Mouse (Mus musculus): Measurements from ENCODE around the gene Wdfy3. TPM values are rescaled to one million over a fixed set of nuclear protein-coding genes. Genes with fewer than 3 reads are reported as not detected.

Wdfy3 gene
- total and polyA plus RNA-seq, 2 experiments = 14.4 to 17.0 TPM

DNA sequence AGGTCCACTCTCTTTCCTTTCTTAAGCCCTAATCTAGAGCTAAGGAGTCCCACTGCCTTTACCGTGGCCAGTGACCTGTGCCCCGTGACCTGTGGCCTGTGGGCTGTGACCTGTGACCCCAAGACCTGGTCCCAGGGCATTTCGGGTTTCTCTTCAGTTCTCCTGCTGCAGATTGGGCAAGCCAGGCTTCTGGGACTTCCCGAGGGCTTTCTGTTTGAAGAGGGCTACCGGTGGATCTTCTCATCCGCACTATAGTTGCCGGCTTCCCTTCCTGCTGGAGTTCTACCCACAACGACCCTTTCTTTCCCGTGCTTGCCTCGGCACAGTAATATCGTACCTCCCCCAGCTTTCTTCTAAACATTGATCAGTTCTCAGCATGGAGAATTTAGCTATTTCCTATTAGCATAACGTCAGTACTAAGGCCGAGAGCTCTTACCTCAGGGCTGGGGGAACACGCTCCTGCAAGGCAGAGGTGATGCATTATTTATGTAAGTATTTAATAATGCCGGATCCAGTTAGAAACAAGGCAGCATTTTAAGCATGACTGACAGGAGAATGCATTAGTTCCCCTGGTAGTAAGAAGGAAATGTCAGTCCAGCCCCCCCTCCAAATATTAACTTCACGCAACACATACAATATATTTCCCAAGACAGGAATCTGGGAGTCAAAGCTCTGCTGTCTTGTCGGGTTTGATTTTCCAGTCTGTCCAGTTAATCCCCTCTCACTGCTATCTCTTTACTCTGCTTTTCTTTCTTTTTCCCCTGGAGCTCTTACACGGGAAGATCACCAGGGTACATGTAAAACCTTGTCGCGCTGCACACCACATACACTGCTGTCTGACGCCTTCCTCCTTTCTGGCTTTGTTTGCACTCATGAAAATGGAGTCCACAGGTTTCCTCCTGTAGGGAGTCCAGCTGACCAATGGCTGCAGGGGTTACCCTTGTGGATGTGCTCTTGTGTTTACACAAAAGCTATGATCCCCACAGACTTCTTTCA lies 30.8 kb upstream of the Wdfy3 start:
- TF ChIP-seq CTCF (IDR thresholded peaks at IDR 0.05; ENCODE audit: low read depth, low read length) (no peak), POLR2A (IDR thresholded peaks at IDR 0.05; ENCODE audit: extremely low read depth, insufficient read depth, low read length) (no peak)
- H3K36me3 ChIP-seq (ENCODE audit: control insufficient read depth, insufficient read depth, low read length) = no peaks in the 10 kb centered on the region
- H3K4me3 ChIP-seq (ENCODE audit: insufficient read depth, low read depth, low read length) = no peak overlapping the region
- H3K79me2 ChIP-seq (ENCODE audit: control insufficient read depth, insufficient read depth, low read length) = no peaks in the 10 kb centered on the region
- H3K27ac ChIP-seq (replicated peaks; ENCODE audit: insufficient read depth, low read depth, low read length) = no peak overlapping the region
- no peaks in the 10 kb centered on the region for H3K4me1 ChIP-seq (ENCODE audit: control insufficient read depth, insufficient read depth, low read length)
- no peak for DNase-seq (ENCODE audit: extremely low read depth, low read depth, low spot score)
- H3K9ac ChIP-seq (ENCODE audit: low read depth, low read length) = no peak overlapping the region
- no peaks in the 10 kb centered on the region for H3K27me3 ChIP-seq (ENCODE audit: control insufficient read depth, insufficient read depth, low read length)
- WGBS = 65% methylated on average over 21 of the region's 21 CpGs

DNA sequence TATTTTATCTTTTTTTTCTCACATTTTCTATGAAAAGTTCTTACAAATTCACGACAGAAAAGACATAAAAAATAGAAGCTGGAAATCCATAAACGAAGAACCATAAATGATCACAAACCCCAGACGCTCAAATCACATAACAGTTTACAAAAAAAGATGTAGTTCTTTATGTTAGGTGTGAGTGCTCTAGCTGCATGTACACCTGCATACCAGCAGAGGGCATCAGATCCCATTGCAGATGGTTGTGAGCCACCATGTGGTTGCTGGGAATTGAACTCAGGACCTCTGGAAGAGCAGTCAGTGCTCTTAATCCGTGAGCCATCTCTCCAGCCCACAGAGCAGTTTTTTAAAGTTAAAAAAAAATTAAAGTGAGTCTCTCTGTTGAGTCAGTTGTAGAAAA lies 25.9 kb upstream of the Wdfy3 start:
- no peak overlapping the region for H3K4me3 ChIP-seq (ENCODE audit: insufficient read depth, low read depth, low read length)
- no peaks in the 10 kb centered on the region for H3K27me3 ChIP-seq (ENCODE audit: control insufficient read depth, insufficient read depth, low read length)
- no peak overlapping the region for H3K27ac ChIP-seq (replicated peaks; ENCODE audit: insufficient read depth, low read depth, low read length)
- no peaks in the 10 kb centered on the region for H3K36me3 ChIP-seq (ENCODE audit: control insufficient read depth, insufficient read depth, low read length)
- no peaks in the 10 kb centered on the region for H3K79me2 ChIP-seq (ENCODE audit: control insufficient read depth, insufficient read depth, low read length)
- no peak for TF ChIP-seq POLR2A (IDR thresholded peaks at IDR 0.05; ENCODE audit: extremely low read depth, insufficient read depth, low read length)
- no peak for TF ChIP-seq CTCF (IDR thresholded peaks at IDR 0.05; ENCODE audit: low read depth, low read length)
- DNase-seq (ENCODE audit: extremely low read depth, low read depth, low spot score) = no peak
- no peaks in the 10 kb centered on the region for H3K4me1 ChIP-seq (ENCODE audit: control insufficient read depth, insufficient read depth, low read length)
- WGBS = 86% methylated on average over 4 of the region's 4 CpGs
- H3K9ac ChIP-seq (ENCODE audit: low read depth, low read length) = no peak overlapping the region

DNA sequence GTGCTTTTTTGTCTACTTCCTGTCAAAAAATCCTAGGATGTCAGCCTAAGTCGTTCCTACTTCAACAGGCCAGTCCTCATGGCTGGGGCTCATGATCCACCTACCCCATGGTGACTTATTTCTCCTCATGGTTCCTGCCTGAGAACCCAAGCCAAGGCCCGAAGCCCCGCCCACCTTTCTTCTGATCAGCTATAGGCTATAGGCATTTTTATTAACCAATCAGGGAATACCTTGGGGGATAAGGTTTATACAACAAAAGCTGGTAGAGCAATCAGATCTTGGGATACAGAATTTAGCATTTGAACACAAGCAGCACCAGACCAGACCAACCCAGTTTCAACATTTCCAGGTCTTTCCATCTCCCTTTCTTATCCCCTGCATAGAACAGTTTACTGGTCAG lies 21.0 kb upstream of the Wdfy3 start:
- no peaks in the 10 kb centered on the region for H3K4me1 ChIP-seq (ENCODE audit: control insufficient read depth, insufficient read depth, low read length)
- H3K27me3 ChIP-seq (ENCODE audit: control insufficient read depth, insufficient read depth, low read length) = no peaks in the 10 kb centered on the region
- no peak overlapping the region for H3K9ac ChIP-seq (ENCODE audit: low read depth, low read length)
- no peak for TF ChIP-seq CTCF (IDR thresholded peaks at IDR 0.05; ENCODE audit: low read depth, low read length)
- no peak for TF ChIP-seq POLR2A (IDR thresholded peaks at IDR 0.05; ENCODE audit: extremely low read depth, insufficient read depth, low read length)
- no peaks in the 10 kb centered on the region for H3K79me2 ChIP-seq (ENCODE audit: control insufficient read depth, insufficient read depth, low read length)
- WGBS = 79% methylated on average over 3 of the region's 3 CpGs
- DNase-seq (ENCODE audit: extremely low read depth, low read depth, low spot score) = no peak
- H3K27ac ChIP-seq (replicated peaks; ENCODE audit: insufficient read depth, low read depth, low read length) = no peak overlapping the region
- H3K4me3 ChIP-seq (ENCODE audit: insufficient read depth, low read depth, low read length) = no peak overlapping the region
- H3K36me3 ChIP-seq (ENCODE audit: control insufficient read depth, insufficient read depth, low read length) = no peaks in the 10 kb centered on the region

- 64% methylated on average over 18 of the region's 18 CpGs for WGBS
- Histone ChIP-seq H3K27me3 (ENCODE audit: control insufficient read depth, insufficient read depth, low read length) (no peaks in the 10 kb centered on the region), H3K36me3 (ENCODE audit: control insufficient read depth, insufficient read depth, low read length) (no peaks in the 10 kb centered on the region), H3K4me1 (ENCODE audit: control insufficient read depth, insufficient read depth, low read length) (no peaks in the 10 kb centered on the region), H3K4me3 (ENCODE audit: insufficient read depth, low read depth, low read length) (no peak overlapping the region), H3K79me2 (ENCODE audit: control insufficient read depth, insufficient read depth, low read length) (no peaks in the 10 kb centered on the region), H3K9ac (ENCODE audit: low read depth, low read length) (no peak overlapping the region), H3K27ac (replicated peaks; ENCODE audit: insufficient read depth, low read depth, low read length) (no peak overlapping the region)
- TF ChIP-seq CTCF (IDR thresholded peaks at IDR 0.05; ENCODE audit: low read depth, low read length) = no peak
- no peak for TF ChIP-seq POLR2A (IDR thresholded peaks at IDR 0.05; ENCODE audit: extremely low read depth, insufficient read depth, low read length)
- DNase-seq (ENCODE audit: extremely low read depth, low read depth, low spot score) = no peak
Observed at GRCm38 (mm10) chr5:102084737-102085705, 15.3 kb upstream of the Wdfy3 start.

DNA sequence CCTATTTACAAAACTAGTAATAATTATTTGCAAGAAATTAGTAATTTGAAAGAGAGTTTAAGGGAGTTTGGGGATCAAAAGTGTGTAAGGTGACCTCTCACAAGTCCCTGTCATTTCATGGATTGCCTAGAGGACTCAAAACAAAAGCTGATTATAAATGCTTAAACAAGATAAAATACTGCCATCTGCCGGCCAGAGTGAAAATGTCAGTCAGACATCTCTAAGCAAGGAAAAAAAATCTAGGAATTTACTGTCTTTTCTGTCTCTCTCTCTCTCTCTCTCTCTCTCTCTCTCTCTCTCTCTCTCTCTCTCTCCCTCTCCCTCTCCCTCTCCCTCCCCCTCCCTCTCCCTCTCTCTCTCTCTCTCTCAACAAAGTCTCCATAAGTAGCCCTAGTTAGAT lies 4.4 kb upstream of the Wdfy3 start:
- DNase-seq (ENCODE audit: extremely low read depth, low read depth, low spot score) = peak; percentile 67
- Histone ChIP-seq H3K36me3 (ENCODE audit: control insufficient read depth, insufficient read depth, low read length) (no peaks in the 10 kb centered on the region), H3K9ac (ENCODE audit: low read depth, low read length) (no peak overlapping the region), H3K27me3 (ENCODE audit: control insufficient read depth, insufficient read depth, low read length) (no peaks in the 10 kb centered on the region), H3K4me3 (ENCODE audit: insufficient read depth, low read depth, low read length) (no peak overlapping the region), H3K79me2 (ENCODE audit: control insufficient read depth, insufficient read depth, low read length) (peaks cover 6% of the 10 kb centered on the region), H3K27ac (replicated peaks; ENCODE audit: insufficient read depth, low read depth, low read length) (no peak overlapping the region), H3K4me1 (ENCODE audit: control insufficient read depth, insufficient read depth, low read length) (no peaks in the 10 kb centered on the region)
- TF ChIP-seq CTCF (IDR thresholded peaks at IDR 0.05; ENCODE audit: low read depth, low read length) = peak; percentile 52
- TF ChIP-seq POLR2A (IDR thresholded peaks at IDR 0.05; ENCODE audit: extremely low read depth, insufficient read depth, low read length) = no peak
- WGBS = 0% methylated on average over 1 of the region's 1 CpGs

All from liver, adult 2 months (tissue).